Mouse (Mus musculus) lung, postnatal 10 days (tissue): Measurements from ENCODE around the gene Opn4.

ENCODE experiments used
- DNase-seq: peaks from one replicate; pipeline ENCODE4 v3.0.0; 2021

Gene Opn4

DNA sequence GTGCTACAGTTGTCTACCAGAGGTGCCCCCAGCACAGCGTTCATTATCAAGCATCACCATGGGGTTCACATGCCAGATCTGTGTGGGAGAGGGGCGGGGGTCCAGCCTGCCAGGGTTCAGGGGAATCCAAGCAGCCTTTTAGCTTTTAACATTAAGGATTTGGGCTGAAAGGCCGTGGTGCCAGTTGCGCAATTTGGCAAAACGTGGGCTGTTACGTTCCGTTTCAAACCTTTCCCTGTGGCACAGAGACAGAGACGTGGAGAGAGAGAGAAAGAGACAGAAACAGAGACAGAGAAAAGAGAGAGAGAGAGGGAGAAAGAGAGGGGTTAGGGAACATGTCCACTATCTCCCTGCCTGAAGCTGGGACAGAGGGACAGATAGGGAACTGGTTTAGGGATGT is 38.3 kb downstream of the Opn4 start:
- DNase-seq: no peak

DNA sequence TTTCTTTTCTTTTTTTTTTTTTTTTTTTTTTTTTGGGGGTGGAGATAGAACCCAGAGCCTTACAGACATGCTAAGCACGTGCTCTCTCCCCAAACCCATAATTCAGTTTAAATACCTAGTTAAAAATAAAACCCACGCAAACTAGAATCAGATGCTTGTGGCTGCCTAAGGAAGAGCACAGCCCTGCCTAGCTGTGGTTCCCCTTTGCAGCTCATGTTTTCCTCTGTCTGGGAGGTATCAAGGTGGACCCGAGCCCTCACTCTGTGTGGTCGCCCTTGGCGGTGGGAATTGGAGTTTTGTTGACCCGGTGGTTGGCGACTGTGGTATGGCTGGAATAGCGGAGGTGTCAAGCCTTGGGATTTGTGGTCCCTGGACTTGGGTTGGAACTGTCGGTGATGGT is 41.0 kb downstream of the Opn4 start:
- DNase-seq: no peak

- DNase-seq: no peak
These were observed 44.7 kb downstream of the Opn4 start for GRCm38 (mm10) chr14:34555211-34555610.

GRCm38 (mm10) chr14:34554047-34554446 is 45.9 kb downstream of the Opn4 start:
- DNase-seq: peak; percentile 68

- no peak for DNase-seq
These were observed 46.5 kb downstream of the Opn4 start for GRCm38 (mm10) chr14:34553470-34553869.

GRCm38 (mm10) chr14:34552226-34552625 is 47.7 kb downstream of the Opn4 start:
- no peak for DNase-seq

DNA sequence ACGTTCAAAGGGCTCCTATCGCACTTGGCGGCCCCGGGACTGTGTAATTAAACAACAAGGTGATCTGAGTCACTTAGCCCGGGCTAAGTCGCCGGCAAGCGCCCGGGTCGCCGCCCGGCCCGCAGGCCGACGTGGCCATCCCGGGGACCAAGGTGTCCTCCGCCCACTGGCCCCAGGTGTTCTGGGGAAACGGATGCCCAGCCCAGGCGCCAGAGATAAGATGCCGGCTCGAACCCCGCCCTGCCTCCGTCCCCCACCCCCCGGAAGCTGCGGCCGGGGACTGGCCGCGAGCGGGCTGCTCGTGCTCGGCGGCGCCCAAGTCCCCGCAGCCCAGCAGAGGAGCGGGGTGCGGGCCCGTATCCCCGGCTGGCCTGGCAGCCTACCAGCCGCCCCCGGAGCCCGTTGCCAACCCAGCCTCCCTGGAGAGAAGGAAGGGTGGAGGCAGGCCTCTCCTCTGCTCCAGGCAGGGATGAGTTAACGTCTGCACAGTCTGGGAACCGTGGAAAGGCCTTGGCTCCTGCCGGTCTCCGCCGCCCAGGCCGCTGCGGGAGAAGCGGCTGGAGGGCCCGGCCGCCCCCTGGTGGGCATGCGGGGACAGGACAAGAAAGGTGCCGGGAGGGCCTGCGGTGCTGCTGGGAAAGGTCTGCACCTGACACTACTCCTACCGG is 50.8 kb downstream of the Opn4 start:
- peak; percentile 89 for DNase-seq

DNA sequence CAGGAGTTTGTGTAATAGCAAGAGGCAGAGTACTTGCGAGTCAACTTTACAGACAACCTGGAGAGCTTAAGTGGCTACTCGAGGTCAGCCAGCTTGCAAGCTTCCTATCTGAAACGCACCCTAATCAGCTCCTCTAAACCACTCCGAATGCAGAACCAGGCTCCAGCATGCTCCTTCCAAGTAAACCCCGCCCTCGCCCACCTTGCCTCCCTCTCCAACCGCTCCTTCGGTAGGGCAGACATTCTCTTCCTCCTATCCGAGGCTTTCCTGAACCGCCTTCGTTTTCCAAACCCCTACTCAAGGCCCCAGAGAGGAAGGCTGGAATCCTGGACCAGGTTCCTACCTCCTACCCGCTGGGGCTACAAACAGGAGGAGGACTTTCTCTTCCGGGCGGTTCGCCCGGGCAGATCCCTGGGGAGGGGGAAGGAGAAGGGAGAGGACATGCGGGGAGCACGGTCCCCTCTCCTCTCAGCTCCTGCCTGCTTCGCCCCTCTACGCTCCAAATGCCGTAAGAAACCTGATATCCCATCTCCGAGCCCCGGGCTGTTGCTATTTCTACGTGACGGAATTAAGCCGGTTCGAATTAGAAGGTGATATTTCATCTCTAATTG is 51.4 kb downstream of the Opn4 start:
- DNase-seq: peak; percentile 75

GRCm38 (mm10) chr14:34544545-34544944 is 55.4 kb downstream of the Opn4 start:
- DNase-seq: no peak

- no peak for DNase-seq
These were observed 55.9 kb downstream of the Opn4 start for GRCm38 (mm10) chr14:34544001-34544400.

DNA sequence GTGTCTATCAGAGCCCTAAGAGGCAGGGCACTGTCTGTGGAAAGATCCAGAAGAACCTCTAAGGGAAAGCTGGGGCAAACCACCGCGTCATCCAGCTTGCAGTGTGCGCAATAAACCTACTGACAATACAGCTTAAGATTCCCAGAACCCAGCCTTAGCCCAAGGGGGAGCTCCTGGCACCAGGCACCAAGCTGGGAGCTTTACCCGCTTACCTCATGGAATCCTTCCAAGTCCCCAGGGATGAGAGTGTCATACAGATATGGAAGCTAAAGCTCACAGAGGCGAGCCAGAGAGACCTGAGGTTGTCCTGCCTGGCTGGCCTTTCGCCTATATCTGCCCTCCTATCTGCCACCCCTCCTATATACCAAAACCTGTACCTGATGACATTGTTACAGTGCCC is 56.3 kb downstream of the Opn4 start:
- DNase-seq: no peak

DNA sequence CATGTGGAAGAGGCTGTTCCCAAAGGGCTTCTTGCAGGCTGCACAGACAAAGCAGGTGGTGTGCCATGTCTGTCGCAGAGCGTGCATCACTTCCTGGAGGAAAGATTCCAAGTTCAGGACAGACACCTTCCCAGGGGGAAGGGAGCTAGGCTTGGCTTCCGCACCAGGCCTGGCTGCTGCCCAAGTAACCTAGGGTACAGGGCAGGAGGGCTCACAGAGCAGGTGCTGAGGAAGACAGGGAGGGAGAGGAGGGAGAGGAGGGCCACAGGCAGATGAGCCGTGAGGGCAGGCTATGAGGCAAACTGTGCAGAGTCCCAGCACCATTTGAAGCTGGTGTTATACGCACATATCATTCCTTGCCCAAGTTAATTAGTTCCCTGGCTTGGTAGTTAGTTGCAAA is 58.0 kb downstream of the Opn4 start:
- DNase-seq: no peak

DNA sequence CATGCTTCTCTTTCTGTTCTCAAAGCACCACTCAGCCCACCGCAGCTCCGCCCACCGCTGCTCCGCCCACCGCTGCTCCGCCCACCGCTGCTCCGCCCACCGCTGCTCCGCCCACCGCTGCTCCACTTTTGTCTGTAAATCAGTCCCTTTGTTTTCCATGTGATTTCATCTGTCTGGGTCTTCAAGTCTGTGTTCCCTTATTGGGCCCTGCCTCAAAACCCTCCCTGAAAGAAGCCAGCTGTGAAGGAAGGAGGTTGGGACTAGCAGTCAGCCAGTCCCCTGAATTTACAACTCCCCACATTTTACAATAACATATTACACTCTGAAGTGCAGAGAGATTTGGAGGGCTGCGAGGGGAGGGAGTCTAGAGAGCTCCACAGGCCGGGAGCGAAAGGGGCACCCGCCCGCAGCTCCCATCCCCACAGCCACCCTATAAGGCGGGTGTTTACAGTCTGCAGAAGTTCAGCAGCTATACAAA is 59.2 kb downstream of the Opn4 start:
- peak; percentile 76 for DNase-seq
